Mouse (Mus musculus): Measurements from ENCODE around the gene 4931409K22Rik. TPM values are rescaled to one million over a fixed set of nuclear protein-coding genes. Genes with fewer than 3 reads are reported as not detected.
A peak's percentile ranks its signal among the peaks of the same experiment; 100 is the strongest.

4931409K22Rik gene
- polyA plus RNA-seq (2015; fragmentation: Nextera tagmentation; extraction: Ambion mirVana): 0.08 TPM in 1 of 2 replicates, not detected in the other

DNA sequence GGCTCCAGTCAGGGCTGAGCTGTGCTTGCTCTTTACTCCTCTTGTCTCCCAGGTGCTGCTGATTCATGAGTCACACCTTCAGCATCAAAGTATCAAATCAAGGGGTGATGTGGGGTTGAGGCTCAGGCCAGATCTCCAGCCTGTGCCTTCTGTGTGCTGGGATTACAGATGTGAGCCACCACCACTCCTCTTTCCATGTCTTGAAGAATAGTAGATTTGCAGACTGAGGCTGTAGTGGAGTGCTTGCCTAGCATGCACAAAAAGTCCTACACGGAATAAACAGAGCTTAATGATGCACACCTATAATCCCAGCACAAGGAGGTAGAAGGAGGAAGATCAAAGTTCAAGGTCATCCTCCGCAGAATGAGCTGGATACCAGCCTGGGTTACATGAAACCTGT is at the start of gene 4931409K22Rik:
4931409K22Rik (minus strand) TSS at position 101 of the 400 bp plus-strand sequence.
- no peak within 1 kb of the TSS for H3K27ac ChIP-seq (ENCODE audit: low read length)
- WGBS: 73% methylated on average over 2 of the region's 2 CpGs
- no peak within 1 kb of the TSS for H3K4me3 ChIP-seq (ENCODE audit: low read depth, low read length)
- no peak within 1 kb of the TSS for H3K9ac ChIP-seq (ENCODE audit: low read depth, low read length)
- no peak within 1 kb of the TSS for H3K4me2 ChIP-seq (ENCODE audit: low read length)
- no peaks in the 10 kb centered on the region for H3K4me1 ChIP-seq (ENCODE audit: control insufficient read depth, insufficient read depth, low read length)
- H3K9me3 ChIP-seq (replicated peaks; ENCODE audit: control insufficient read depth, low read length, poor library complexity, severe bottlenecking): no peaks in the 10 kb centered on the region
- H3K27me3 ChIP-seq (ENCODE audit: control insufficient read depth, insufficient read depth, low read depth, low read length): no peaks in the 10 kb centered on the region
- ATAC-seq: no peak
- H3K36me3 ChIP-seq (ENCODE audit: control insufficient read depth, insufficient read depth, low read length): no peaks in the 10 kb centered on the region

GRCm38 (mm10) chr5:24605980-24606665 is 49.5 kb upstream of the 4931409K22Rik start:
- ATAC-seq: no peak
- H3K4me2 ChIP-seq (ENCODE audit: low read length): peak overlapping the region; percentile 97
- no peaks in the 10 kb centered on the region for H3K27me3 ChIP-seq (ENCODE audit: control insufficient read depth, insufficient read depth, low read depth, low read length)
- no peaks in the 10 kb centered on the region for H3K36me3 ChIP-seq (ENCODE audit: control insufficient read depth, insufficient read depth, low read length)
- WGBS: 9% methylated on average over 14 of the region's 14 CpGs
- peak overlapping the region; percentile 62 for H3K4me3 ChIP-seq (ENCODE audit: low read depth, low read length)
- peaks cover 41% of the 10 kb centered on the region for H3K4me1 ChIP-seq (ENCODE audit: control insufficient read depth, insufficient read depth, low read length)
- peak overlapping the region; percentile 100 for H3K27ac ChIP-seq (ENCODE audit: low read length)
- peak overlapping the region; percentile 90 for H3K9ac ChIP-seq (ENCODE audit: low read depth, low read length)
- no peaks in the 10 kb centered on the region for H3K9me3 ChIP-seq (replicated peaks; ENCODE audit: control insufficient read depth, low read length, poor library complexity, severe bottlenecking)

GRCm38 (mm10) chr5:24605321-24605979 is 48.8 kb upstream of the 4931409K22Rik start:
- WGBS: 3% methylated on average over 6 of the region's 6 CpGs
- ATAC-seq: no peak
- H3K4me2 ChIP-seq (ENCODE audit: low read length): peak overlapping the region; percentile 97
- H3K9ac ChIP-seq (ENCODE audit: low read depth, low read length): peak overlapping the region; percentile 90
- peaks cover 48% of the 10 kb centered on the region for H3K4me1 ChIP-seq (ENCODE audit: control insufficient read depth, insufficient read depth, low read length)
- H3K9me3 ChIP-seq (replicated peaks; ENCODE audit: control insufficient read depth, low read length, poor library complexity, severe bottlenecking): no peaks in the 10 kb centered on the region
- no peaks in the 10 kb centered on the region for H3K36me3 ChIP-seq (ENCODE audit: control insufficient read depth, insufficient read depth, low read length)
- no peaks in the 10 kb centered on the region for H3K27me3 ChIP-seq (ENCODE audit: control insufficient read depth, insufficient read depth, low read depth, low read length)
- H3K4me3 ChIP-seq (ENCODE audit: low read depth, low read length): peak overlapping the region; percentile 62
- peak overlapping the region; percentile 100 for H3K27ac ChIP-seq (ENCODE audit: low read length)

- Histone ChIP-seq H3K4me1 (ENCODE audit: control insufficient read depth, insufficient read depth, low read length) (peaks cover 53% of the 10 kb centered on the region), H3K9me3 (replicated peaks; ENCODE audit: control insufficient read depth, low read length, poor library complexity, severe bottlenecking) (no peaks in the 10 kb centered on the region), H3K4me3 (ENCODE audit: low read depth, low read length) (peak overlapping the region; percentile 62), H3K27me3 (ENCODE audit: control insufficient read depth, insufficient read depth, low read depth, low read length) (no peaks in the 10 kb centered on the region), H3K27ac (ENCODE audit: low read length) (peak overlapping the region; percentile 100), H3K4me2 (ENCODE audit: low read length) (peak overlapping the region; percentile 97), H3K36me3 (ENCODE audit: control insufficient read depth, insufficient read depth, low read length) (no peaks in the 10 kb centered on the region), H3K9ac (ENCODE audit: low read depth, low read length) (peak overlapping the region; percentile 90)
- under 1% methylated on average over 43 of the region's 46 CpGs for WGBS
- peak; percentile 67 for ATAC-seq
Observed at GRCm38 (mm10) chr5:24604656-24605100, 48.1 kb upstream of the 4931409K22Rik start.

GRCm38 (mm10) chr5:24604080-24604655 is 47.6 kb upstream of the 4931409K22Rik start:
- Histone ChIP-seq H3K9me3 (replicated peaks; ENCODE audit: control insufficient read depth, low read length, poor library complexity, severe bottlenecking) (no peaks in the 10 kb centered on the region), H3K27ac (ENCODE audit: low read length) (peak overlapping the region; percentile 100), H3K4me1 (ENCODE audit: control insufficient read depth, insufficient read depth, low read length) (peaks cover 57% of the 10 kb centered on the region), H3K27me3 (ENCODE audit: control insufficient read depth, insufficient read depth, low read depth, low read length) (no peaks in the 10 kb centered on the region), H3K4me2 (ENCODE audit: low read length) (peak overlapping the region; percentile 97), H3K36me3 (ENCODE audit: control insufficient read depth, insufficient read depth, low read length) (no peaks in the 10 kb centered on the region), H3K4me3 (ENCODE audit: low read depth, low read length) (peak overlapping the region; percentile 62), H3K9ac (ENCODE audit: low read depth, low read length) (peak overlapping the region; percentile 90)
- ATAC-seq: peak; percentile 8; the same call in 1 of the 2 replicates
- 14% methylated on average over 12 of the region's 12 CpGs for WGBS

DNA sequence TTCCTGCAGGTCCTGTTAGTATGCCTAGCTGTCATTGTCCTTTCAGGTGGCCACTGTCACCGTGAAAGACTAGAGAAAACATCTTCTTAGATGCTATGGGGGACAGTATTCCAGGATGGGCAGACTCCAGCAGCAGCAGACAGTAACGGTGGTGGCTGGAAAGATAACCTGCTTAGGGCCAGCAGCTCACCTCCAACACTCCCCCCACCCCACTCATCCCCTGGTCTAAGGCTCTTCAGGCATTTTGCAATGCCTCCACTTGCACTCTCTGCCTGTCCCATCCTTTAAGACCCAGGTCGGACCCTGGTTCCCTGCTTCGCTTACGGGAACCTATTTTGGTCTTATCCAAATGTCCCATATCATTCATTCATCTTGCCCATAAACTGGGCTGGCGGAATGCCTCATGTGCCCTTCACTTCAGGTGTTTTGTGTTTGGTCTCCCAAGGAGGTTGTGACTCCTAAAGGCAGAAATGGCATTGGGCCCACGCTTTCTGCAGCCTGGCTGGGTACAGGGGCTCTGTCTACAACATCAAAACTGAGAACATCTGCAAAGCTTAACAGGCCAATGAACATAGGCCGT is 46.9 kb upstream of the 4931409K22Rik start:
- no peaks in the 10 kb centered on the region for H3K27me3 ChIP-seq (ENCODE audit: control insufficient read depth, insufficient read depth, low read depth, low read length)
- no peak for ATAC-seq
- H3K9me3 ChIP-seq (replicated peaks; ENCODE audit: control insufficient read depth, low read length, poor library complexity, severe bottlenecking): no peaks in the 10 kb centered on the region
- peak overlapping the region; percentile 97 for H3K4me2 ChIP-seq (ENCODE audit: low read length)
- peak overlapping the region; percentile 70 for H3K4me3 ChIP-seq (ENCODE audit: low read depth, low read length)
- WGBS: 57% methylated on average over 8 of the region's 8 CpGs
- no peaks in the 10 kb centered on the region for H3K36me3 ChIP-seq (ENCODE audit: control insufficient read depth, insufficient read depth, low read length)
- H3K9ac ChIP-seq (ENCODE audit: low read depth, low read length): peak overlapping the region; percentile 92
- H3K4me1 ChIP-seq (ENCODE audit: control insufficient read depth, insufficient read depth, low read length): peaks cover 62% of the 10 kb centered on the region
- H3K27ac ChIP-seq (ENCODE audit: low read length): peak overlapping the region; percentile 100

DNA sequence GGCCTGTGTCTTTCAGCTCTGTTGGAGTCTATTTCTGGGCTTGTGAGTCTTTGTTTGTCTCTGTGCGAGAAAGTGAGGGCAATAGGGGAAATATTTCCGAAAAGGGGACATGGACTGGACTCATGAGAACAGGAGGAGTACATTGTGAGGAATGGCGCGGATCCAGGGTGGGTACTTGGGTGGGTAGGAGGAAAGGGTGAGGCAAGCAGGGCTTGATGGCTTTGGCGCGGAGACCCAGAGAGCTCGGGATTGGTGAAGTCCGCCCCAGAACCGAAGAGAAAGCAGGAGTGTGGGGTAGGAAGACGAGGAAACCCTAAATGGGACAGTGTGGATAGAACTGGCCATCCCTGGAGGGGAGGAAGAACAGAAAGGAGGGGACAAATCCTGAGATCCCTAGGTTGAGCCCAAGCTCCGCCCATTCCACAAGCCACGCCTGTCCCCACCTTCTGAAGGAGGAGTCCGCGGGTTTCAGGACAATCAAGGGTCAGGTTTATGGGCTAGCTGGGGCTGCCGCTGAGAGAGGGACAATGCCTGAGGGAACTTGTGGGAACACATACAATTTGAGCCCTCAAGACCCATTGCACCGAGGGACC is 46.2 kb upstream of the 4931409K22Rik start:
- no peaks in the 10 kb centered on the region for H3K9me3 ChIP-seq (replicated peaks; ENCODE audit: control insufficient read depth, low read length, poor library complexity, severe bottlenecking)
- 2% methylated on average over 16 of the region's 16 CpGs for WGBS
- peak overlapping the region; percentile 97 for H3K4me2 ChIP-seq (ENCODE audit: low read length)
- peak overlapping the region; percentile 92 for H3K9ac ChIP-seq (ENCODE audit: low read depth, low read length)
- no peaks in the 10 kb centered on the region for H3K27me3 ChIP-seq (ENCODE audit: control insufficient read depth, insufficient read depth, low read depth, low read length)
- peak; percentile 12; the same call in 1 of the 2 replicates for ATAC-seq
- H3K36me3 ChIP-seq (ENCODE audit: control insufficient read depth, insufficient read depth, low read length): no peaks in the 10 kb centered on the region
- peaks cover 68% of the 10 kb centered on the region for H3K4me1 ChIP-seq (ENCODE audit: control insufficient read depth, insufficient read depth, low read length)
- peak overlapping the region; percentile 100 for H3K27ac ChIP-seq (ENCODE audit: low read length)
- peak overlapping the region; percentile 70 for H3K4me3 ChIP-seq (ENCODE audit: low read depth, low read length)

DNA sequence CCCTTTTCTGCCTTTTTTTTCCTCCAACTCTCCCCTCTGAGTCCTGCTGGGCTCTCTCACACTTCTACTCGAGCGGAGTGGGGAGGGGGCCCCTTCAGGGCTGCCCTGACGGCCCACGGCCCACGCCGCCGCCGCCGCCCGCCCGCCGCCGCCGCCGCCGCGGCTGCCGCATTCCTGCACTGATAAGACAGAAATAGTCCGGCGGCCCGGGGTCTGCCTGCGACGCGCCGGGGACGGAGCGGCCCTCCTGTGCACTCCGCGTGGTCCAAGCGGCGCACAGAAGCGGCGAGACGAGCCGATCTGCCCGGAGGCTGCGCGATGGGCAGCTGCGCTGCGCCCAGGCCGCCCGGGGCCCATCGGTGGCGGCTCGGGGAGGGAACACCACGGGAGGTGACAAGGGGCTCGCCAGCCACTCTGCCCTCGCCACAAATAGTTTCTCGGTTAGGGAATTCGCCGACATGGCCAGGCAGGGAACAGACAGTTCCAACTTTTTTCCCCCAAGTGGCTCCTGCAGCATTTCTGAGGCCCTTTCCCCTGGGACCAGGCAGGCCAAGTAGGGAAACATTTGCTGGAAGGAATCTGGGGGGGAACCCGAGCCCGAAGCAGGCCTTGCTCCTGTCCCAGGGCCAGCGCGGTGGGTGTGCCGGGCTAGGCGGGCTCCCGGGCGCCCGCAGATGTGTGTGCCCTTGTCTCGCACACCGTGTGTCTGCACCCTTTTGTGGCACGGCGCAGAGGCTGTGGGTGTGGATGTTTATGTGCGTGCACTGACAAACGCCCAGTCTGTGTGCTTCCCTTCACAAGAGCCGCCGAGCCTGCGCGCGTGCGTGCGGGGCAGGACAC is 45.5 kb upstream of the 4931409K22Rik start:
- under 1% methylated on average over 66 of the region's 73 CpGs for WGBS
- Histone ChIP-seq H3K9ac (ENCODE audit: low read depth, low read length) (peak overlapping the region; percentile 92), H3K4me3 (ENCODE audit: low read depth, low read length) (peak overlapping the region; percentile 70), H3K36me3 (ENCODE audit: control insufficient read depth, insufficient read depth, low read length) (no peaks in the 10 kb centered on the region), H3K4me1 (ENCODE audit: control insufficient read depth, insufficient read depth, low read length) (peaks cover 73% of the 10 kb centered on the region), H3K4me2 (ENCODE audit: low read length) (peak overlapping the region; percentile 97), H3K9me3 (replicated peaks; ENCODE audit: control insufficient read depth, low read length, poor library complexity, severe bottlenecking) (no peaks in the 10 kb centered on the region), H3K27ac (ENCODE audit: low read length) (peak overlapping the region; percentile 100), H3K27me3 (ENCODE audit: control insufficient read depth, insufficient read depth, low read depth, low read length) (no peaks in the 10 kb centered on the region)
- ATAC-seq: peak; percentile 36
